Mouse (Mus musculus) MEL (cell line): ENCODE results near the gene Hoxa3. TPM values are rescaled to one million over a fixed set of nuclear protein-coding genes. Genes with fewer than 3 reads are reported as not detected.

ENCODE experiments used
- DNase-seq: peaks from one replicate; pipeline ENCODE4 v3.0.0; 2011; ENCODE audit warnings: low read depth, low spot score
- H3K27ac ChIP-seq: 2 replicates; pipeline ENCODE4 v1.5.1; 2012; ENCODE audit warnings: low read depth, mild to moderate bottlenecking, control low read depth, low read length, moderate library complexity; ENCODE audit not compliant: control insufficient read depth
- H3K27me3 ChIP-seq, 2 experiments: fragments of 150-350 bp in 1 of 2; sonication (generic) in 1 of 2; 2 replicates each; pipeline ENCODE4 v1.6.1; 2012; ENCODE audit warnings: low read length in 2 of 2, mild to moderate bottlenecking in 2 of 2, improper control_type of control experiment in 1 of 2, moderate library complexity in 1 of 2; ENCODE audit not compliant: insufficient read depth in 2 of 2, control insufficient read depth in 1 of 2
- H3K36me3 ChIP-seq, 2 experiments: 2 replicates each; pipeline ENCODE4 v1.6.1; 2012 to 2014; ENCODE audit warnings: low read length in 2 of 2, improper control_type of control experiment in 1 of 2, inconsistent platforms in 1 of 2, mild to moderate bottlenecking in 1 of 2; ENCODE audit not compliant: insufficient read depth in 2 of 2, control insufficient read depth in 1 of 2
- H3K4me1 ChIP-seq, 2 experiments: fragments of 150-350 bp in 1 of 2; sonication (generic) in 1 of 2; 2 replicates each; pipeline ENCODE4 v1.6.1; 2012; ENCODE audit warnings: low read length in 2 of 2, improper control_type of control experiment in 1 of 2, mild to moderate bottlenecking in 1 of 2; ENCODE audit not compliant: insufficient read depth in 2 of 2, control insufficient read depth in 1 of 2
- H3K4me3 ChIP-seq, 2 experiments: fragments of 150-350 bp in 1 of 2; sonication (generic) in 1 of 2; 2 replicates each; pipeline ENCODE4 v1.5.1; 2012; ENCODE audit warnings: low read depth in 2 of 2, low read length in 2 of 2, mild to moderate bottlenecking in 2 of 2, moderate library complexity in 2 of 2, control low read depth in 1 of 2, improper control_type of control experiment in 1 of 2; ENCODE audit not compliant: control insufficient read depth in 1 of 2, insufficient read depth in 1 of 2
- H3K79me2 ChIP-seq: 2 replicates; pipeline ENCODE4 v1.6.1; 2012; ENCODE audit warnings: mild to moderate bottlenecking, low read length, moderate library complexity; ENCODE audit not compliant: control insufficient read depth, poor library complexity, insufficient read depth
- H3K9ac ChIP-seq: 2 replicates; pipeline ENCODE4 v1.6.1; 2012; ENCODE audit warnings: low read depth, mild to moderate bottlenecking, control low read depth, low read length, moderate library complexity; ENCODE audit not compliant: control insufficient read depth, poor library complexity, severe bottlenecking
- H3K9me3 ChIP-seq: fragments of 150-350 bp; sonication (generic); replicated peaks from 2 replicates; pipeline ENCODE4 v1.6.1; 2012; ENCODE audit warnings: mild to moderate bottlenecking, low read length, improper control_type of control experiment, moderate library complexity; ENCODE audit not compliant: insufficient read depth
- BHLHE40 ChIP-seq: IDR thresholded peaks from 2 replicates; pipeline ENCODE4 v1.6.1; 2012; ENCODE audit warnings: low read depth, mild to moderate bottlenecking, inconsistent platforms, low read length, improper control_type of control experiment, borderline replicate concordance
- CHD1 ChIP-seq: IDR thresholded peaks from 2 replicates; pipeline ENCODE4 v1.6.1; 2012; ENCODE audit warnings: low read depth, mild to moderate bottlenecking, inconsistent platforms, low read length, improper control_type of control experiment
- CHD2 ChIP-seq: IDR thresholded peaks from 2 replicates; pipeline ENCODE4 v1.6.1; 2011; ENCODE audit warnings: low read length, improper control_type of control experiment
- CTCF ChIP-seq, 3 experiments: IDR thresholded peaks in 2 of 3; conservative IDR thresholded peaks in 1 of 3; 2 replicates each; pipeline ENCODE4 v1.5.1; 2011 to 2012; ENCODE audit warnings: low read length in 3 of 3, low read depth in 2 of 3, mild to moderate bottlenecking in 2 of 3, improper control_type of control experiment in 1 of 3, inconsistent platforms in 1 of 3, mixed read lengths in 1 of 3, moderate library complexity in 1 of 3; ENCODE audit not compliant: control insufficient read depth in 1 of 3, insufficient read depth in 1 of 3, poor library complexity in 1 of 3, severe bottlenecking in 1 of 3
- E2F4 ChIP-seq: IDR thresholded peaks from 2 replicates; pipeline ENCODE4 v1.6.1; 2011; ENCODE audit warnings: low read depth, low read length, improper control_type of control experiment, borderline replicate concordance
- ELF1 ChIP-seq: IDR thresholded peaks from 2 replicates; pipeline ENCODE4 v1.6.1; 2014; ENCODE audit warnings: low read depth, mild to moderate bottlenecking, inconsistent platforms, low read length, improper control_type of control experiment, moderate library complexity
- EP300 ChIP-seq, 2 experiments: IDR thresholded peaks; 2 replicates each; pipeline ENCODE4 v1.6.1; 2011; ENCODE audit warnings: improper control_type of control experiment in 2 of 2, low read length in 2 of 2, low read depth in 1 of 2, mild to moderate bottlenecking in 1 of 2
- JUND ChIP-seq: IDR thresholded peaks from 2 replicates; pipeline ENCODE4 v1.6.1; 2011; ENCODE audit warnings: low read depth, mild to moderate bottlenecking, improper control_type of control experiment, low read length
- KAT2A ChIP-seq: conservative IDR thresholded peaks from 2 replicates; pipeline ENCODE4 v1.6.1; 2012; ENCODE audit warnings: low read depth, low read length, improper control_type of control experiment, inconsistent platforms
- MAFK ChIP-seq: IDR thresholded peaks from 2 replicates; pipeline ENCODE4 v1.6.1; 2011; ENCODE audit warnings: low read depth, mild to moderate bottlenecking, low read length, improper control_type of control experiment, borderline replicate concordance
- MAX ChIP-seq: IDR thresholded peaks from 2 replicates; pipeline ENCODE4 v1.6.1; 2011; ENCODE audit warnings: low read length, improper control_type of control experiment
- MAZ ChIP-seq: IDR thresholded peaks from 2 replicates; pipeline ENCODE4 v1.6.1; 2012; ENCODE audit warnings: low read depth, mild to moderate bottlenecking, inconsistent platforms, low read length, improper control_type of control experiment
- MYB ChIP-seq: IDR thresholded peaks from 2 replicates; pipeline ENCODE4 v1.6.1; 2011; ENCODE audit warnings: mild to moderate bottlenecking, low read depth, low read length, improper control_type of control experiment
- MYC ChIP-seq: IDR thresholded peaks from 2 replicates; pipeline ENCODE4 v1.6.1; 2011; ENCODE audit warnings: low read depth, mild to moderate bottlenecking, low read length, improper control_type of control experiment, moderate library complexity
- NELFE ChIP-seq: IDR thresholded peaks from 2 replicates; pipeline ENCODE4 v1.6.1; 2011; ENCODE audit warnings: low read depth, low read length, improper control_type of control experiment
- NRF1 ChIP-seq: IDR thresholded peaks from 2 replicates; pipeline ENCODE4 v1.6.1; 2014; ENCODE audit warnings: low read depth, mild to moderate bottlenecking, inconsistent platforms, low read length, improper control_type of control experiment, moderate library complexity; ENCODE audit not compliant: poor library complexity, insufficient read depth, severe bottlenecking
- POLR2A ChIP-seq, 2 experiments: IDR thresholded peaks; 2 replicates each; pipeline ENCODE4 v1.6.1; 2011 to 2012; ENCODE audit warnings: low read length in 2 of 2, mild to moderate bottlenecking in 2 of 2, control low read depth in 1 of 2, improper control_type of control experiment in 1 of 2, low read depth in 1 of 2, moderate library complexity in 1 of 2; ENCODE audit not compliant: control insufficient read depth in 1 of 2, insufficient read depth in 1 of 2, poor library complexity in 1 of 2
- RCOR1 ChIP-seq: IDR thresholded peaks from 2 replicates; pipeline ENCODE4 v1.6.1; 2012; ENCODE audit warnings: low read depth, mild to moderate bottlenecking, inconsistent platforms, low read length, improper control_type of control experiment
- SIN3A ChIP-seq: IDR thresholded peaks from 2 replicates; pipeline ENCODE4 v1.6.1; 2012; ENCODE audit warnings: low read length, improper control_type of control experiment, inconsistent platforms
- SMC3 ChIP-seq: IDR thresholded peaks from 2 replicates; pipeline ENCODE4 v1.6.1; 2011; ENCODE audit warnings: low read depth, low read length, improper control_type of control experiment
- TBP ChIP-seq: IDR thresholded peaks from 2 replicates; pipeline ENCODE4 v1.8.0; 2011; ENCODE audit warnings: low read depth, low read length, improper control_type of control experiment
- TCF12 ChIP-seq: IDR thresholded peaks from 2 replicates; pipeline ENCODE4 v1.6.1; 2014; ENCODE audit warnings: low read depth, mild to moderate bottlenecking, inconsistent platforms, low read length, improper control_type of control experiment, moderate library complexity
- UBTF ChIP-seq: IDR thresholded peaks from 2 replicates; pipeline ENCODE4 v1.6.1; 2012; ENCODE audit warnings: low read depth, mild to moderate bottlenecking, inconsistent platforms, low read length, improper control_type of control experiment, moderate library complexity, borderline replicate concordance; ENCODE audit not compliant: insufficient read depth
- USF2 ChIP-seq, 2 experiments: IDR thresholded peaks; 2 replicates each; pipeline ENCODE4 v1.6.1; 2011 to 2012; ENCODE audit warnings: improper control_type of control experiment in 2 of 2, low read length in 2 of 2, borderline replicate concordance in 1 of 2, inconsistent platforms in 1 of 2, low read depth in 1 of 2, mild to moderate bottlenecking in 1 of 2; ENCODE audit not compliant: insufficient read depth in 1 of 2
- ZMIZ1 ChIP-seq: IDR thresholded peaks from 2 replicates; pipeline ENCODE4 v1.6.1; 2012; ENCODE audit warnings: low read depth, mild to moderate bottlenecking, inconsistent platforms, low read length, improper control_type of control experiment, moderate library complexity
- ZNF384 ChIP-seq: IDR thresholded peaks from 2 replicates; pipeline ENCODE4 v1.6.1; 2012; ENCODE audit warnings: low read depth, mild to moderate bottlenecking, inconsistent platforms, low read length, improper control_type of control experiment
- polyA plus RNA-seq, 2 experiments: library from polyadenylated mRNA; stranded (reverse) in 1 of 2; unstranded in 1 of 2; fragments of >175 nt in 1 of 2; fragments of >200 nt in 1 of 2; gene quantifications; 2 replicates each; pipeline versions ENCODE4 v1.2.1 to v1.2.4; 2012; ENCODE audit warnings: low replicate concordance in 2 of 2, low read depth in 1 of 2; ENCODE audit not compliant: insufficient read length in 2 of 2, insufficient read depth in 1 of 2, missing spikeins in 1 of 2
- total RNA-seq: library from RNA; depleted of rRNA; stranded (reverse); fragments of 300-350 nt; gene quantifications from 2 replicates; pipeline ENCODE4 v1.2.3, GENCODE M21; 2012

The Hoxa3 gene
- total and polyA plus RNA-seq, 3 experiments, result not detected

- Histone ChIP-seq H3K36me3 (no peaks in the 10 kb centered on the region), H3K9me3 (no peaks in the 10 kb centered on the region), H3K4me1 (no peaks in the 10 kb centered on the region), H3K27ac (no peak overlapping the region), H3K9ac (no peak overlapping the region), H3K27me3 (no peaks in the 10 kb centered on the region), H3K4me3 (no peak overlapping the region), H3K79me2 (no peaks in the 10 kb centered on the region; the same call in 1 of the 2 replicates)
- TF ChIP-seq MAZ (no peak), CTCF (IDR thresholded peaks at IDR 0.05 in 2 of 3, conservative IDR thresholded peaks at IDR 0.05 in 1 of 3; ENCODE audit: control insufficient read depth in 1 of 3, insufficient read depth in 1 of 3, low read depth in 2 of 3, low read length in 3 of 3, poor library complexity in 1 of 3, severe bottlenecking in 1 of 3) (no peak), ZMIZ1 (no peak), CHD1 (no peak), USF2 (IDR thresholded peaks at IDR 0.05; ENCODE audit: borderline replicate concordance in 1 of 2, insufficient read depth in 1 of 2, low read depth in 1 of 2, low read length in 2 of 2) (no peak), BHLHE40 (no peak), ELF1 (no peak), MAX (no peak), MAFK (no peak), JUND (no peak), EP300 (IDR thresholded peaks at IDR 0.05; ENCODE audit: low read depth in 1 of 2, low read length in 2 of 2) (no peak), NRF1 (no peak), MYC (no peak), UBTF (no peak), SIN3A (no peak), CHD2 (no peak), NELFE (no peak), KAT2A (no peak), E2F4 (no peak)
- DNase-seq, result no peak
Observed at GRCm38 (mm10) chr6:52200073-52200750, 12.9 kb downstream of the Hoxa3 start.

GRCm38 (mm10) chr6:52197271-52197670 lies 15.9 kb downstream of the Hoxa3 start:
- no peak for DNase-seq
- no peaks in the 10 kb centered on the region for H3K27me3 ChIP-seq
- H3K79me2 ChIP-seq, result no peaks in the 10 kb centered on the region; the same call in 1 of the 2 replicates
- H3K9me3 ChIP-seq, result no peaks in the 10 kb centered on the region
- H3K4me3 ChIP-seq, result no peak overlapping the region
- H3K36me3 ChIP-seq, result no peaks in the 10 kb centered on the region
- no peak for TF ChIP-seq SIN3A
- no peak for TF ChIP-seq JUND
- no peak for TF ChIP-seq MYC
- TF ChIP-seq TBP, result no peak
- no peak for TF ChIP-seq NELFE
- no peak for TF ChIP-seq NRF1
- no peak for TF ChIP-seq POLR2A (IDR thresholded peaks at IDR 0.05; ENCODE audit: control insufficient read depth in 1 of 2, insufficient read depth in 1 of 2, low read depth in 1 of 2, low read length in 2 of 2, poor library complexity in 1 of 2)
- TF ChIP-seq USF2 (IDR thresholded peaks at IDR 0.05; ENCODE audit: borderline replicate concordance in 1 of 2, insufficient read depth in 1 of 2, low read depth in 1 of 2, low read length in 2 of 2), result no peak
- no peak for TF ChIP-seq MYB
- TF ChIP-seq CHD1, result no peak
- no peak for TF ChIP-seq SMC3
- TF ChIP-seq RCOR1, result no peak
- TF ChIP-seq TCF12, result no peak
- TF ChIP-seq ZNF384, result no peak
- TF ChIP-seq ZMIZ1, result no peak
- no peak overlapping the region for H3K27ac ChIP-seq
- no peaks in the 10 kb centered on the region for H3K4me1 ChIP-seq
- H3K9ac ChIP-seq, result no peak overlapping the region
